Mouse (Mus musculus): ENCODE measurements at regions not wholly inside any gene's neighbourhood (a gene's known extent, or its start where the extent isn't known, plus 50 kb on each side); places are given as distances from the start of the nearest gene placed in this dataset.

DNA sequence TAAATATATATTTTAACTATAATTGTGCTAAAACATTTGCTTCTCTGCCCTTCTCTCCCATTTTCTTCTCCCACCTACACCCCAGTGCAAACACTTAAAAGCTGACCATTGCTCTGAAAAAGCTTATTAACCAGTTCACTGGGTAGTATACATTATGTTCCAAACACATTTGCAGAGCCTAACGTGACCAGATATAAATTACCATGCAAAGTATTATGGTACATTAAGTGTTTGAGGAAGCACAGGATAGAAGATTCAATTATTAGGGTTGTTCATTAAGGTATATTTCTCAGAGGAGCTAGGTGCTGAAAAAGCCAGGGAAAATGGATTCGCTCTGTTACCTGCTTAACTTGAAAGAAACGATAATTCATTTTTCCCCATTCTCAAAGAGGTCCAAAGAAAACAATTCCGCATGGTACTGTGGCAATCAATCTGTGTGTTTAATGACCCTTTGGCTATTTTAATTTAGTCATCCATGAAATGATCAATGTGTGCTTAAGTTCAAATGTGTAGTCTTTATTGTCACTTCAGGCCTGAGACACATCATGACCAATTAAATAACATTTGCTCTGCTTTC, 144.0 kb upstream of the Msl3l2 start:
- H3K9me3 ChIP-seq (ENCODE audit: control insufficient read depth, low read length) = no peaks in the 10 kb centered on the region
- H3K4me3 ChIP-seq (ENCODE audit: low read depth, low read length) = no peak overlapping the region
- WGBS = 71% methylated on average over 4 of the region's 4 CpGs
- H3K9ac ChIP-seq (ENCODE audit: low read length) = no peak overlapping the region
- no peak for ATAC-seq (replicated peaks; ENCODE audit: low FRiP score)
- H3K4me2 ChIP-seq (ENCODE audit: low read depth, low read length, severe bottlenecking) = no peak overlapping the region
- no peaks in the 10 kb centered on the region for H3K27me3 ChIP-seq (ENCODE audit: control insufficient read depth, insufficient read depth, low read length)
- H3K4me1 ChIP-seq (replicated peaks; ENCODE audit: control insufficient read depth, insufficient read depth, low read length) = no peaks in the 10 kb centered on the region
- no peaks in the 10 kb centered on the region for H3K36me3 ChIP-seq (ENCODE audit: control insufficient read depth, insufficient read depth, low read length)
- no peak overlapping the region for H3K27ac ChIP-seq (ENCODE audit: low read depth, low read length)
- DNase-seq (ENCODE audit: low spot score) = no peak
